Mouse (Mus musculus) hindbrain, postnatal 0 days (tissue): ENCODE measurements around the gene Herc4. TPM values are rescaled to one million over a fixed set of nuclear protein-coding genes. Genes with fewer than 3 reads are reported as not detected.

Experiments used
- ATAC-seq: fragments of 200-750 bp; cut with Nextera tagmentation; 2 replicates; pipeline ENCODE4 v1.8.0; 2017; ENCODE audit warnings: mild to moderate bottlenecking, moderate TSS enrichment, moderate library complexity
- DNase-seq: peaks from one replicate; pipeline ENCODE4 v3.0.0-alpha.2; 2015; ENCODE audit warnings: low spot score
- H3K27ac ChIP-seq: fragments of 300-500 bp; sonication (generic); 2 replicates; pipeline ENCODE4 v1.5.1; 2014; ENCODE audit warnings: mild to moderate bottlenecking
- H3K27me3 ChIP-seq: fragments of 300-500 bp; sonication (generic); 2 replicates; pipeline ENCODE4 v1.6.1; 2014; ENCODE audit warnings: low read length, mixed read lengths; ENCODE audit not compliant: insufficient read depth
- H3K36me3 ChIP-seq: fragments of 300-500 bp; sonication (generic); 2 replicates; pipeline ENCODE4 v1.6.1; 2014; ENCODE audit warnings: low read length, mixed read lengths; ENCODE audit not compliant: insufficient read depth
- H3K4me1 ChIP-seq: fragments of 300-500 bp; sonication (generic); 2 replicates; pipeline ENCODE4 v1.6.1; 2014; ENCODE audit warnings: antibody characterized with exemption, low read length, mixed read lengths; ENCODE audit not compliant: insufficient read depth
- H3K4me2 ChIP-seq: fragments of 300-500 bp; sonication (generic); 2 replicates; pipeline ENCODE4 v1.6.1; 2014; ENCODE audit warnings: low read depth, mild to moderate bottlenecking, low read length, moderate library complexity, mixed read lengths
- H3K4me3 ChIP-seq: fragments of 300-500 bp; sonication (generic); 2 replicates; pipeline ENCODE4 v1.5.1; 2014; ENCODE audit warnings: low read length
- H3K9ac ChIP-seq: fragments of 300-500 bp; sonication (generic); replicated peaks from 2 replicates; pipeline ENCODE4 v1.6.1; 2014; ENCODE audit warnings: mild to moderate bottlenecking, low read length, moderate library complexity, mixed read lengths
- H3K9me3 ChIP-seq: fragments of 300-500 bp; sonication (generic); 2 replicates; pipeline ENCODE4 v1.6.1; 2016; ENCODE audit warnings: low read length, mixed read lengths
- CTCF ChIP-seq: IDR thresholded peaks from 2 replicates; pipeline ENCODE4 v1.5.1; 2016; ENCODE audit warnings: antibody characterized with exemption, control low read depth, low read depth
- WGBS: fragments of 180-500 bp; shearing (Covaris S2); extraction: QIAGEN DNeasy Blood & Tissue Kit; methylation state at CpG from one replicate; pipeline ENCODE4 v1.1.7; 2014; 5-methylcytosine and 5-hydroxymethylcytosine counted together
- polyA plus RNA-seq: library from polyadenylated mRNA; unstranded; fragments of >200 nt; fragmentation: Nextera tagmentation; extraction: Ambion mirVana; gene quantifications from 2 replicates; pipeline ENCODE4 v1.2.1, GENCODE M21; 2015
- total RNA-seq: library from RNA; depleted of rRNA; stranded (reverse); fragments of >200 nt; gene quantifications from 2 replicates; pipeline ENCODE4 v1.2.3, GENCODE M21; 2014; rRNA removed

Gene Herc4
- total and polyA plus RNA-seq, 2 experiments from 2014 or later: 18.0 to 52.7 TPM

- WGBS: 66% methylated on average over 6 of the region's 6 CpGs
- no peaks in the 10 kb centered on the region for H3K9me3 ChIP-seq
Measured at GRCm38 (mm10) chr10:63367386-63367785, 123.8 kb downstream of the Herc4 start.

More at GRCm38 (mm10) chr10:63367386-63367785, 123.8 kb downstream of the Herc4 start:
- Histone ChIP-seq H3K27ac (no peak overlapping the region), H3K36me3 (no peaks in the 10 kb centered on the region), H3K9ac (no peak overlapping the region), H3K4me3 (no peak overlapping the region), H3K4me1 (no peaks in the 10 kb centered on the region), H3K27me3 (no peaks in the 10 kb centered on the region), H3K4me2 (no peak overlapping the region)
- no peak for ATAC-seq
- no peak for DNase-seq
- no peak for TF ChIP-seq CTCF

Other genes with a start within 250 kb of the Herc4 start
- gene Hnrnph3, start 219.6 kb upstream of the Herc4 start, total RNA-seq: 5.4 and 9.4 TPM in 2 replicates
- 77.7 and 83.9 TPM in 2 replicates for gene Hnrnph3, start 219.6 kb upstream of the Herc4 start, polyA plus RNA-seq
- 0.47 and 1.7 TPM in 2 replicates for gene Pbld2, start 219.5 kb upstream of the Herc4 start, total RNA-seq
- 0.60 and 1.4 TPM in 2 replicates for gene Pbld2, start 219.5 kb upstream of the Herc4 start, polyA plus RNA-seq
- gene Pbld1, start 183.6 kb upstream of the Herc4 start, total RNA-seq: 0.22 and 18.2 TPM in 2 replicates
- gene Pbld1, start 183.6 kb upstream of the Herc4 start, polyA plus RNA-seq: 0.63 and 0.88 TPM in 2 replicates
- 10.5 and 13.8 TPM in 2 replicates for gene Atoh7, start 144.2 kb upstream of the Herc4 start, total RNA-seq
- 14.7 and 15.4 TPM in 2 replicates for gene Atoh7, start 144.2 kb upstream of the Herc4 start, polyA plus RNA-seq
- 0.16 and 3.0 TPM in 2 replicates for gene Mypn, start 39.9 kb upstream of the Herc4 start, total RNA-seq
- 0.71 and 0.79 TPM in 2 replicates for gene Mypn, start 39.9 kb upstream of the Herc4 start, polyA plus RNA-seq
- 11.0 and 12.6 TPM in 2 replicates for gene Sirt1, start 137.9 kb downstream of the Herc4 start, total RNA-seq
- gene Sirt1, start 137.9 kb downstream of the Herc4 start, polyA plus RNA-seq: 3.2 and 3.5 TPM in 2 replicates
- gene Dnajc12, start 138.6 kb downstream of the Herc4 start, total RNA-seq: 6.6 and 8.4 TPM in 2 replicates
- 23.4 and 24.2 TPM in 2 replicates for gene Dnajc12, start 138.6 kb downstream of the Herc4 start, polyA plus RNA-seq
- not detected in 2 replicates for gene Gm7075, start 178.0 kb downstream of the Herc4 start, total RNA-seq
- not detected in 2 replicates for gene Gm7075, start 178.0 kb downstream of the Herc4 start, polyA plus RNA-seq
- 2.1 and 2.9 TPM in 2 replicates for gene Ctnna3, start 186.3 kb downstream of the Herc4 start, total RNA-seq
- gene Ctnna3, start 186.3 kb downstream of the Herc4 start, polyA plus RNA-seq: 1.0 and 1.3 TPM in 2 replicates